Mouse (Mus musculus) limb, embryonic 11.5 days (tissue): ENCODE data around the gene Fbxl21. TPM values are rescaled to one million over a fixed set of nuclear protein-coding genes. Genes with fewer than 3 reads are reported as not detected.

Source experiments
- ATAC-seq: fragments of 200-750 bp; cut with Nextera tagmentation; 2 replicates; pipeline ENCODE4 v1.8.0; 2017; ENCODE audit warnings: low read depth; ENCODE audit not compliant: insufficient number of reproducible peaks, low FRiP score, low TSS enrichment
- DNase-seq: peaks from one replicate; pipeline ENCODE4 v3.0.0-alpha.2; 2015; ENCODE audit warnings: low spot score
- H3K27ac ChIP-seq: fragments of 300-500 bp; sonication (generic); replicated peaks from 2 replicates; pipeline ENCODE4 v1.5.1; 2014; ENCODE audit warnings: low read depth, mild to moderate bottlenecking, low read length
- H3K27me3 ChIP-seq: fragments of 300-500 bp; sonication (generic); 2 replicates; pipeline ENCODE4 v1.6.1; 2014; ENCODE audit warnings: mild to moderate bottlenecking, low read length, mixed read lengths; ENCODE audit not compliant: control insufficient read depth, insufficient read depth
- H3K36me3 ChIP-seq: fragments of 300-500 bp; sonication (generic); 2 replicates; pipeline ENCODE4 v1.6.1; 2014; ENCODE audit warnings: mild to moderate bottlenecking, low read length, moderate library complexity, mixed read lengths; ENCODE audit not compliant: control insufficient read depth, insufficient read depth
- H3K4me1 ChIP-seq: fragments of 300-500 bp; sonication (generic); 2 replicates; pipeline ENCODE4 v1.6.1; 2014; ENCODE audit warnings: low read length, mixed read lengths; ENCODE audit not compliant: control insufficient read depth, insufficient read depth
- H3K4me2 ChIP-seq: fragments of 300-500 bp; sonication (generic); 2 replicates; pipeline ENCODE4 v1.6.1; 2014; ENCODE audit warnings: low read depth, mild to moderate bottlenecking, moderate library complexity; ENCODE audit not compliant: severe bottlenecking
- H3K4me3 ChIP-seq: fragments of 300-500 bp; sonication (generic); 2 replicates; pipeline ENCODE4 v1.5.1; 2014; ENCODE audit warnings: low read depth, low read length
- H3K9ac ChIP-seq: fragments of 300-500 bp; sonication (generic); 2 replicates; pipeline ENCODE4 v1.6.1; 2014; ENCODE audit warnings: mild to moderate bottlenecking, low read length
- H3K9me3 ChIP-seq: fragments of 300-500 bp; sonication (generic); 2 replicates; pipeline ENCODE4 v1.6.1; 2016; ENCODE audit warnings: low read length; ENCODE audit not compliant: control insufficient read depth
- WGBS: fragments of 180-500 bp; shearing (Covaris S2); extraction: QIAGEN DNeasy Blood & Tissue Kit; methylation state at CpG from one replicate; pipeline ENCODE4 v1.1.7; 2014; 5-methylcytosine and 5-hydroxymethylcytosine counted together
- polyA plus RNA-seq: library from polyadenylated mRNA; unstranded; fragments of >200 nt; fragmentation: Nextera tagmentation; extraction: Ambion mirVana; gene quantifications from 2 replicates; pipeline ENCODE4 v1.2.1, GENCODE M21; 2014

The Fbxl21 gene
- polyA plus RNA-seq, 1 experiment from 2014 or later = 1.5 TPM

DNA sequence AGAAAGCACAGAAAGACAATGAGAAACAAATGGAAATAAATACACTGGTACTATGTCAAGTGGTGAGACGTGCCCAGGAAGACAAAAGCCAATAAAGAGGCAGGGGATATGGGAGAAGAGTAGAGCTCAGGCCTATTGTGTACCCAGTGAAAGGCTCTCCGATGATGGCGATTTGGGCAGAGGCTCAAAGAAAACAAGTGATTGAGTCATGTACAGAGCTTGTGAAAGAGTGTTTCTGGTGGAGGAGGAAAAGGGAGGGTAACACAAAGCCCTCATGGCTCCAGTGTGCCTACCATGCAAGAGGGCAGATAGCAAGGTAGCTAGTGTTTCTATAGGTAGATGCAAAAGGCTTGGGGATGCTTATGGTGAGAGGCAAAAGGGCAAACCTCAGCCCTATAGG lies 27.8 kb upstream of the Fbxl21 start:
- WGBS = 82% methylated on average over 3 of the region's 3 CpGs
- Histone ChIP-seq H3K9ac (no peak overlapping the region), H3K27me3 (no peaks in the 10 kb centered on the region), H3K4me3 (no peak overlapping the region), H3K27ac (no peak overlapping the region), H3K9me3 (no peaks in the 10 kb centered on the region), H3K36me3 (no peaks in the 10 kb centered on the region), H3K4me2 (no peak overlapping the region), H3K4me1 (no peaks in the 10 kb centered on the region)
- DNase-seq (no peak), ATAC-seq (no peak)

DNA sequence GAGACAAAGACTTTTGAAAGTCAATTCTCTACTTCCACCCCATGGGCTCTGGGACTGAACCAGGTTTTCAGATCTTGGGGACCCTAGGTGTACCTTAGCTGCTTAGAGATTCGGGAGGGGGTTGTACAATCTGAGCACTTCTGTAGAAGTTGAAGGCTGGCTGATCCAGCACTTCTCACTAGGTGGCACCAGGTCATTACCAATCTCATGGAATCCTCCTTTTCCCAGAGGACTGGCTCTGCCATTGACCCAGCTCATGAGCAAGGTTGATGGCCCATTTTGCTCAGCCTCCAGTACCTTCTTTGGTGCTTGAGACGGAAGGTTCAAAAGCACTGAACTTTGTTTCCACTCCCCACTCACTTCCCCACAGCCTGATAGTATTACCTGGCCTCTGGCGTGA lies 22.1 kb upstream of the Fbxl21 start:
- no peaks in the 10 kb centered on the region for H3K4me1 ChIP-seq
- no peak for ATAC-seq

DNA sequence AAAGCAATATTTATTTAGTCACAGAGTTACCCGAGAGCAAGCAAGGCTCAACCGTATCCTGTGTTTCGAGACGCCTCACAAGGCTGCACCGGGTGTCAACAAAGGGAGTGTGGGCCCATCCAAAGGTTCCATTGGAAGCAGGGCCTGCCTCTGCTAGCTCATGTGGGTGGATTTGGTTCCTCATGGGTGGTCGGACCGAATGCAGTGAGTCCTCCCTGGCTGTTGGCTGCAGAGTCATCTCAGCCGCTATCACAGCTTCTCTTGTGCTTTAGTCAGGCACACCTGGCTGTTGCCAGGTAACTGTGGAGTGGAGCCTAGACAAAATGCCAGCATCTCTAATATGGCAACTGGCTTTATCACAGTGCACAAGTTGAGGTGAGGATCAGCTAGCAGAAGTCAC lies 21.6 kb upstream of the Fbxl21 start:
- no peaks in the 10 kb centered on the region for H3K27me3 ChIP-seq
- H3K4me3 ChIP-seq = no peak overlapping the region
- ATAC-seq (no peak), DNase-seq (peak; percentile 17)
- no peak overlapping the region for H3K9ac ChIP-seq
- H3K9me3 ChIP-seq = no peaks in the 10 kb centered on the region
- WGBS = 92% methylated on average over 8 of the region's 8 CpGs
- no peak overlapping the region for H3K27ac ChIP-seq
- no peak overlapping the region for H3K4me2 ChIP-seq
- H3K36me3 ChIP-seq = no peaks in the 10 kb centered on the region
- no peaks in the 10 kb centered on the region for H3K4me1 ChIP-seq

More for the DNA sequence above, 22.1 kb upstream of the Fbxl21 start:
- no peaks in the 10 kb centered on the region for H3K36me3 ChIP-seq
- H3K27ac ChIP-seq = no peak overlapping the region
- H3K4me3 ChIP-seq = no peak overlapping the region
- 76% methylated on average over 3 of the region's 3 CpGs for WGBS
- H3K27me3 ChIP-seq = no peaks in the 10 kb centered on the region
- H3K9me3 ChIP-seq = no peaks in the 10 kb centered on the region
- no peak overlapping the region for H3K9ac ChIP-seq
- peak; percentile 21 for DNase-seq
- no peak overlapping the region for H3K4me2 ChIP-seq

DNA sequence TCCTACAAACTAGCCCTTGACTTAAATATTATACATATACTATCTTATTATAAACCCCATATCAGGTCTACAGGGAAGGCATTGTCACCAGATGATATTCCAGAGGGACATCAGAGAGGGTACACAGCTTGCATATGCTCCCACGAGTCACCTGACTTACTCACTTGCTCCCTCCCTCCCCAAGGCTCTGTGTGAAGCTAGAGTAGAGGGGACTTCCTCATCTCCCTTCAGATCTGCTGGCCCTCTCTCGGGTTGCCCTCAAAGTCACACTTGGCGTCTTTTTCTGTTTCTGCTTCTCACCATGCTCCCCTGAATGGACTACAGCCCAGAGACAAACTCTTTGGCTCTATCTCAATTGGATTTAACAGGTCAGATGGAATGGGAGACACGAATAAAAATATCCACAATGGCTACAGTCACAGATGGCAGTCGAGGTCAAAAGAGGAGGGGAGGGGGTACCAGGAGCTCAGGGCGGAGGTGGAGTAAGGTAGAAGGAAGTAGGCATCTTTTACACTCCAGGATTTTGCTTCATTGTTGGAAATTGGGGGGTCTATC lies 20.3 kb upstream of the Fbxl21 start:
- no peak overlapping the region for H3K27ac ChIP-seq
- H3K9ac ChIP-seq = no peak overlapping the region
- 64% methylated on average over 6 of the region's 6 CpGs for WGBS
- peak; percentile 7 for DNase-seq
- no peaks in the 10 kb centered on the region for H3K4me1 ChIP-seq
- H3K36me3 ChIP-seq = no peaks in the 10 kb centered on the region
- H3K27me3 ChIP-seq = no peaks in the 10 kb centered on the region
- H3K4me2 ChIP-seq = no peak overlapping the region
- H3K4me3 ChIP-seq = no peak overlapping the region
- H3K9me3 ChIP-seq = no peaks in the 10 kb centered on the region
- no peak for ATAC-seq

DNA sequence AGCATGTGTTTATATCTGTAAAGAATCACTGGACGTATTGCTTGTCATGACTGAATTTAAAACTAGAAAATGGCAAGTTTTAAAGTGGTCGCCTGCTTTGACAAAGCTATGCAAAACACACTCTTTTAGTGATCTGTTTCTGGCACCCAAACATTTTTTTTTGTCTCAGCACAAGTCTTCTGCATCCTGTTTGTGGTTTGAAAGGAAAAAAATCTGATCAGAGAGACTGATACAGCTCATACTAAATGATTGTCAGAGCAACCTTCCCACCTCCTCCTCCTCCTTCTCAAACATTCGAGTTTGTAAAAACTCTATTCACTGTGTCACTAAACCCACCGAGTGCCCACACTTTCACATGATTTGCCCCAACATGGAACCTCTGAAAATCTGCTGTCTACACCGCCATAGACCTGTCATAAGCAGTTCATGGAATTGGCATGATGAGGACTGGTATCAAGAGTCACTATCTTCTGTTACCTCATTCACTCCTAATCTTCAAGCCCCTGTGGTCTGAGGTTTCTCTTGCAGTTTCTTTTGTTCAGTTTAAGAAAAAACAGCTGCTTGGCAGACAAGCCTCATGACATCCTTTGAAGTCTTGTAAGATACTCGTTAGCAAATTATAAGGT lies 15.3 kb upstream of the Fbxl21 start:
- WGBS = 80% methylated on average over 6 of the region's 6 CpGs
- no peak for ATAC-seq
- Histone ChIP-seq H3K9ac (no peak overlapping the region), H3K4me2 (no peak overlapping the region), H3K4me1 (no peaks in the 10 kb centered on the region), H3K27ac (no peak overlapping the region), H3K9me3 (0 out of 2 replicates have a peak, but pooled peaks cover 2% of the 10 kb centered on the region), H3K27me3 (no peaks in the 10 kb centered on the region), H3K4me3 (no peak overlapping the region), H3K36me3 (no peaks in the 10 kb centered on the region)
- DNase-seq = no peak

DNA sequence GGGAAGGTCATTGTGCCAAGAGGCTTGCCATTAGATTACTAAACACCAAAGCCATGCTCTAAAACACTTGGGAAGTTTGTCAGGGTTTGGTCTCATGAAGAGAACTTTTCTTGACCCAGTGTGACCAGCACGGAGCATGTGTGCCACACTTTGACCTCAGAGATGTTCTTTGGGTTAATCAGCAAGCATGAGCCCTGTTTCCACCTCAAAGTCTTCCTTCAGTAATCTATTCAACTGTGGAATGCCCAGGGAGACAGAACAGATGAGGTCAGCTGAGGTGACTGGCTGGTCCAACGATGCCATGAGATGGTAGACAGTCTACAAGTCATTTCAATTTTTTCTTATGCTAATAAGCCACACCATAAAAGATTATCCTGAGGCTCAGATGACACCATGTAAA lies 12.5 kb upstream of the Fbxl21 start:
- no peak overlapping the region for H3K4me3 ChIP-seq
- H3K4me1 ChIP-seq = no peaks in the 10 kb centered on the region
- WGBS = 83% methylated on average over 2 of the region's 2 CpGs
- H3K4me2 ChIP-seq = no peak overlapping the region
- H3K36me3 ChIP-seq = no peaks in the 10 kb centered on the region
- DNase-seq (peak; percentile 15), ATAC-seq (no peak)
- 0 out of 2 replicates have a peak, but pooled peaks cover 2% of the 10 kb centered on the region for H3K9me3 ChIP-seq
- H3K9ac ChIP-seq = no peak overlapping the region
- H3K27me3 ChIP-seq = no peaks in the 10 kb centered on the region
- H3K27ac ChIP-seq = no peak overlapping the region

DNA sequence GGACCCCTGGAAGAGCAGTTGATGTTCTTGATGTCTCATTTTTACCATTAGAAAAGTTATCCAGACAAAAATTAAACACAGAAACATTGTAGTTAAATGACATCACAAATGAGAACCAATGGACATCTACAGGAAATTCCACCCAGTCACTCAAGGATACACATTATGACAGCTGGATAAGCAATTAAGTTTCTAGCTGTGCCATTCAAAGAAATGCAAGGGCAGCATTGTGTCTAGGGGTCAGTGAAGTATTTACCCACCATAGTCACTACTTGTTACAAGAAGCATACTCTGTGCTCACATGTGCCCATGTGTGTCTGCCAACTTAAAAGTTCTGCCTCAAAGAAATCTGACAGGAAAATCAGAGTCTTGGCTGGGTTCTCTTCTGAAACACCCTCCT lies 8.7 kb upstream of the Fbxl21 start:
- DNase-seq (peak; percentile 10), ATAC-seq (no peak)
- no peaks in the 10 kb centered on the region for H3K4me1 ChIP-seq
- no peaks in the 10 kb centered on the region for H3K36me3 ChIP-seq
- H3K27ac ChIP-seq = no peak overlapping the region
- H3K4me2 ChIP-seq = no peak overlapping the region
- no peak overlapping the region for H3K9ac ChIP-seq
- H3K9me3 ChIP-seq = no peaks in the 10 kb centered on the region
- no peaks in the 10 kb centered on the region for H3K27me3 ChIP-seq
- H3K4me3 ChIP-seq = no peak overlapping the region

DNA sequence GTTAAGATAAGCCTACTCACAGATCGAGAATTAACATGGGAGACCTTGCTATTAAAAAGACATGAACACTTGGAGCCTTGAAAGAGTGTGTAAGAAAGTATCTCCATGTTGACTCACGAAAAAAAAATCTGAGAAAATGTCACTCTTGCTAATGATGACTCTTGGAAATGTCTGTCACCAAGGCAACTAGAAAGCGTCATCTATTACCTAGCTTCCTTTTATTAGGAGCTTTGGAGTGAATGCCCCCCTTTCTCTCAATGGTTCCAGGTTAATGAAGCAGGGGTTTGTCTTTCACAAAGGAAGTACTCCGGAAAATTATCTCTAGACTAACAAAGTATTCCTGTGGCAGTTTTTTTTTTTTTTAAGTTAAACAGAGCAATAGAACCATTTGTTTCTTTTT lies 6.0 kb upstream of the Fbxl21 start:
- DNase-seq (peak; percentile 3), ATAC-seq (no peak)
- H3K9me3 ChIP-seq = no peaks in the 10 kb centered on the region
- H3K27ac ChIP-seq = no peak overlapping the region
- H3K36me3 ChIP-seq = no peaks in the 10 kb centered on the region
- 86% methylated on average over 4 of the region's 4 CpGs for WGBS
- no peak overlapping the region for H3K9ac ChIP-seq
- no peaks in the 10 kb centered on the region for H3K27me3 ChIP-seq
- no peak overlapping the region for H3K4me2 ChIP-seq
- H3K4me1 ChIP-seq = no peaks in the 10 kb centered on the region
- no peak overlapping the region for H3K4me3 ChIP-seq

DNA sequence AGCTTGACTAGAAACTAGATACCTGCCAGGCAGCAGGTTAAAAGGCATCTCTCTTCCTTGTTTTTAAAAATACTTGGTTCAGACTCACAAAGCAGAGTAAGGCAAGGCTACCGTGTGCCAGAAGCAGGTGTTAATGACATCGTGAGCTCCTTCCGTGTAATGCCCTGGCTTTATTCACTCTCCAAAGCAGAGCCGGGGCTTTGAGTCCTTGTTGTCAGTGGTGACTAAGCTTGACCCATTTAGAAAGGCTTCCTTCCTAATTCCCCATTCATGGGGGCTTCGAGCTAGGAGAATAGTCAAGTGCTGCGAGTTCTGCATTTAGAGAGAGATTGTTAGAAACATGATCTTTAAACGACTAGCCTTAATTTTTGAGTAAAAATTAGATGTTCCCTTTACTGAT lies 5.5 kb upstream of the Fbxl21 start:
- no peak for ATAC-seq

More for the DNA sequence above, 5.5 kb upstream of the Fbxl21 start:
- DNase-seq = peak; percentile 18
- WGBS = 70% methylated on average over 7 of the region's 7 CpGs
- Histone ChIP-seq H3K27me3 (no peaks in the 10 kb centered on the region), H3K27ac (no peak overlapping the region), H3K4me2 (no peak overlapping the region), H3K4me3 (no peak overlapping the region), H3K9ac (no peak overlapping the region), H3K4me1 (no peaks in the 10 kb centered on the region), H3K9me3 (no peaks in the 10 kb centered on the region), H3K36me3 (no peaks in the 10 kb centered on the region)
